Mouse (Mus musculus): Measurements from ENCODE around the gene Map2k4. TPM values are rescaled to one million over a fixed set of nuclear protein-coding genes. Genes with fewer than 3 reads are reported as not detected.
A peak's percentile ranks its signal among the peaks of the same experiment; 100 is the strongest.

The Map2k4 gene
- polyA plus RNA-seq, 1 experiment from 2014 or later: 56.4 TPM

GRCm38 (mm10) chr11:65651426-65651825, 136.7 kb downstream of the Map2k4 start:
- no peak overlapping the region for H3K9ac ChIP-seq (ENCODE audit: low read length)
- H3K4me3 ChIP-seq (replicated peaks; ENCODE audit: low read length): no peak overlapping the region
- no peaks in the 10 kb centered on the region for H3K36me3 ChIP-seq (ENCODE audit: control insufficient read depth, insufficient read depth, low read length)
- no peak overlapping the region for H3K27ac ChIP-seq (ENCODE audit: low read length)
- H3K4me2 ChIP-seq (ENCODE audit: low read depth, low read length): no peak overlapping the region
- 59% methylated on average over 7 of the region's 7 CpGs for WGBS
- no peaks in the 10 kb centered on the region for H3K9me3 ChIP-seq (replicated peaks; ENCODE audit: control insufficient read depth, low read length)
- H3K27me3 ChIP-seq (ENCODE audit: control insufficient read depth, insufficient read depth, low read length): no peaks in the 10 kb centered on the region
- no peak for ATAC-seq (ENCODE audit: insufficient read depth, low FRiP score)
- H3K4me1 ChIP-seq (ENCODE audit: control insufficient read depth, insufficient read depth, low read length): peaks cover 7% of the 10 kb centered on the region; the same call in 1 of the 2 replicates

- 56% methylated on average over 4 of the region's 4 CpGs for WGBS
- ATAC-seq (ENCODE audit: insufficient read depth, low FRiP score): no peak
Measured at GRCm38 (mm10) chr11:65649956-65650715, 138.0 kb downstream of the Map2k4 start.

GRCm38 (mm10) chr11:65649469-65649868, 138.6 kb downstream of the Map2k4 start:
- Histone ChIP-seq H3K4me1 (ENCODE audit: control insufficient read depth, insufficient read depth, low read length) (peaks cover 15% of the 10 kb centered on the region), H3K4me2 (ENCODE audit: low read depth, low read length) (no peak overlapping the region), H3K9ac (ENCODE audit: low read length) (no peak overlapping the region), H3K36me3 (ENCODE audit: control insufficient read depth, insufficient read depth, low read length) (no peaks in the 10 kb centered on the region), H3K9me3 (replicated peaks; ENCODE audit: control insufficient read depth, low read length) (no peaks in the 10 kb centered on the region), H3K27ac (ENCODE audit: low read length) (no peak overlapping the region), H3K27me3 (ENCODE audit: control insufficient read depth, insufficient read depth, low read length) (no peaks in the 10 kb centered on the region), H3K4me3 (replicated peaks; ENCODE audit: low read length) (no peak overlapping the region)
- 73% methylated on average over 4 of the region's 4 CpGs for WGBS
- no peak for ATAC-seq (ENCODE audit: insufficient read depth, low FRiP score)

More at GRCm38 (mm10) chr11:65649956-65650715, 138.0 kb downstream of the Map2k4 start:
- H3K4me3 ChIP-seq (replicated peaks; ENCODE audit: low read length): no peak overlapping the region
- H3K36me3 ChIP-seq (ENCODE audit: control insufficient read depth, insufficient read depth, low read length): no peaks in the 10 kb centered on the region
- no peaks in the 10 kb centered on the region for H3K9me3 ChIP-seq (replicated peaks; ENCODE audit: control insufficient read depth, low read length)
- H3K4me1 ChIP-seq (ENCODE audit: control insufficient read depth, insufficient read depth, low read length): peaks cover 14% of the 10 kb centered on the region; the same call in 1 of the 2 replicates
- no peaks in the 10 kb centered on the region for H3K27me3 ChIP-seq (ENCODE audit: control insufficient read depth, insufficient read depth, low read length)
- H3K9ac ChIP-seq (ENCODE audit: low read length): no peak overlapping the region
- no peak overlapping the region for H3K4me2 ChIP-seq (ENCODE audit: low read depth, low read length)
- H3K27ac ChIP-seq (ENCODE audit: low read length): no peak overlapping the region

GRCm38 (mm10) chr11:65646314-65646713, 141.8 kb downstream of the Map2k4 start:
- H3K9me3 ChIP-seq (replicated peaks; ENCODE audit: control insufficient read depth, low read length): no peaks in the 10 kb centered on the region
- peak overlapping the region; percentile 71 for H3K27ac ChIP-seq (ENCODE audit: low read length)
- H3K9ac ChIP-seq (ENCODE audit: low read length): no peak overlapping the region
- no peak overlapping the region for H3K4me2 ChIP-seq (ENCODE audit: low read depth, low read length)
- peaks cover 14% of the 10 kb centered on the region for H3K4me1 ChIP-seq (ENCODE audit: control insufficient read depth, insufficient read depth, low read length)
- WGBS: 60% methylated on average over 5 of the region's 5 CpGs
- no peaks in the 10 kb centered on the region for H3K27me3 ChIP-seq (ENCODE audit: control insufficient read depth, insufficient read depth, low read length)
- H3K36me3 ChIP-seq (ENCODE audit: control insufficient read depth, insufficient read depth, low read length): no peaks in the 10 kb centered on the region
- H3K4me3 ChIP-seq (replicated peaks; ENCODE audit: low read length): no peak overlapping the region
- ATAC-seq (ENCODE audit: insufficient read depth, low FRiP score): no peak

GRCm38 (mm10) chr11:65644539-65644938, 143.6 kb downstream of the Map2k4 start:
- Histone ChIP-seq H3K4me2 (ENCODE audit: low read depth, low read length) (no peak overlapping the region), H3K4me1 (ENCODE audit: control insufficient read depth, insufficient read depth, low read length) (peaks cover 14% of the 10 kb centered on the region), H3K27me3 (ENCODE audit: control insufficient read depth, insufficient read depth, low read length) (no peaks in the 10 kb centered on the region), H3K9ac (ENCODE audit: low read length) (no peak overlapping the region), H3K36me3 (ENCODE audit: control insufficient read depth, insufficient read depth, low read length) (no peaks in the 10 kb centered on the region), H3K4me3 (replicated peaks; ENCODE audit: low read length) (no peak overlapping the region), H3K27ac (ENCODE audit: low read length) (no peak overlapping the region; the same call in 1 of the 2 replicates), H3K9me3 (replicated peaks; ENCODE audit: control insufficient read depth, low read length) (no peaks in the 10 kb centered on the region)
- WGBS: 34% methylated on average over 4 of the region's 4 CpGs
- ATAC-seq (ENCODE audit: insufficient read depth, low FRiP score): no peak

GRCm38 (mm10) chr11:65640261-65640660, 147.8 kb downstream of the Map2k4 start:
- H3K4me2 ChIP-seq (ENCODE audit: low read depth, low read length): no peak overlapping the region
- no peak overlapping the region for H3K4me3 ChIP-seq (replicated peaks; ENCODE audit: low read length)
- H3K36me3 ChIP-seq (ENCODE audit: control insufficient read depth, insufficient read depth, low read length): no peaks in the 10 kb centered on the region
- H3K9ac ChIP-seq (ENCODE audit: low read length): no peak overlapping the region
- H3K27me3 ChIP-seq (ENCODE audit: control insufficient read depth, insufficient read depth, low read length): no peaks in the 10 kb centered on the region
- peak overlapping the region; percentile 28; the same call in 1 of the 2 replicates for H3K27ac ChIP-seq (ENCODE audit: low read length)
- no peaks in the 10 kb centered on the region for H3K9me3 ChIP-seq (replicated peaks; ENCODE audit: control insufficient read depth, low read length)
- 40% methylated on average over 6 of the region's 6 CpGs for WGBS
- H3K4me1 ChIP-seq (ENCODE audit: control insufficient read depth, insufficient read depth, low read length): peaks cover 5% of the 10 kb centered on the region
- ATAC-seq (ENCODE audit: insufficient read depth, low FRiP score): peak; percentile 80

MicroRNAs within 50 kb of the gene (microRNA counts, 519-probe panel; counts per million panel counts)
- microRNA mmu-miR-744: not detected

Small RNA genes within 50 kb of the gene (microRNA-seq; reads per million reads assigned to microRNA genes)
- 7,796 reads per million, percentile 93 among the genes with 10 or more reads in this experiment for gene Mir744

Other genes starting within 250 kb of the Map2k4 start
- 15.9 and 16.2 TPM in 2 replicates for gene Zkscan6, start 18.9 kb upstream of the Map2k4 start, polyA plus RNA-seq (2015; fragmentation: Nextera tagmentation; extraction: Ambion mirVana)